Mouse (Mus musculus): ENCODE data around the gene Hus1b.
A peak's percentile ranks its signal among the peaks of the same experiment; 100 is the strongest.

Gene Hus1b

GRCm38 (mm10) chr13:30947129-30947528, 430 bp downstream of the Hus1b start:
- no peak for DNase-seq

DNA sequence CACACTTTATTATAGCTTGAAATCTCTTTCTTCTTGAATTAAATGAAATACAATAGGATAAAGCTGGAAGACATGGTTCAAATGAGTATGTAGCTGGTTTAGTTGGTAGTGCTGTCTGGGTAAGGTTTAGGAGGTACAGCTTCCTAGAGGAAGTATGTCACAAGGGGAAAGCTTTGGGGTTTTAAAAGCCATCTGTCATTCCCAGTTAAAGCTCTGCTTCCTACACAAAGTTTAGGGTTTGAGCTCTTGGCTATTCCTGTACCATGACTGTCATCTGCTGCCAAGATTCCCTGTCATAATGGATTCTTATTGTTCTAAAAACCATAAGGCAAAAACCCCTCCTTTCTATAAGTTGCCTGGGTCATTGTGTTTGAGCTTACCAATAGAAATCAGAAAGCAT, 1.8 kb downstream of the Hus1b start:
- no peak for DNase-seq

DNA sequence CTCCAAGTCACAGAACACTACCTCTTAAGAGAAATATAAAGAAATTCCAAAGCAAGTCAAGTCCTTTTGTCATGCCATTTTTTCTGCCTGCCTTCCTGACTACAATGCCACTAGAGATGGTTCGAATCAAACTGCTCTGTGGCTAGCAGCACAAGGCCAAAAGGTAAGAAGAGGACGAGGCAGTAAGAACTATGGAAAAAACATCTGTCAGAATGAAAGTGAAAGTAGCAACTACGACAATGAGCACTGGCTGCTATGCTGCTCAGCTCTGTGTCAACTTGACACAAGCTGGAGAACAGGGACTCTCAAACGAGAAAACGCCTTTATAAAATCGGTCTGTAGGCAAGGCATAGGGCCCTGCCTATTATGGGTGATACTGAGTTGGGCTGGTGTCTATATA, 14.6 kb downstream of the Hus1b start:
- no peak for DNase-seq

- no peak for DNase-seq
These were observed 15.9 kb downstream of the Hus1b start for GRCm38 (mm10) chr13:30931613-30932012.

DNA sequence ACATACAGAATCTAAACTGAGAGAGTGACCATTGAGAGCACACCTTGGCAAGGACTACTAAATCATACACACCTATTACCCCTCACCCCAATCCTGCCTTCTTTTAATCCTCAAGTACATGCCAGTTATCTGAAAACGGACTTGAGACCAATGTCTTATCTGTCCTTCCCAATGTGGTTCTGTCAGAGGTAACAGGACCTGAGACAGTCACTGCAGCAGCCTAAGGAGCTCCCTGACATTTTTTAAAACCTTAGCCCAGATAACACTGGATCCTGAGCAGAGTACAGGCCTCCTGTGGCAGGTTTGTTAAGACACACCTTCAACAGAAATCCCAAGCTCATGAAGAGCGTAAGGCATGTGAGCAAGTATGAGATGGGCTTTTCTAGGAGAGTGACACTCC, 18.4 kb downstream of the Hus1b start:
- DNase-seq: no peak

GRCm38 (mm10) chr13:30924269-30924668, 23.3 kb downstream of the Hus1b start:
- no peak for DNase-seq

DNA sequence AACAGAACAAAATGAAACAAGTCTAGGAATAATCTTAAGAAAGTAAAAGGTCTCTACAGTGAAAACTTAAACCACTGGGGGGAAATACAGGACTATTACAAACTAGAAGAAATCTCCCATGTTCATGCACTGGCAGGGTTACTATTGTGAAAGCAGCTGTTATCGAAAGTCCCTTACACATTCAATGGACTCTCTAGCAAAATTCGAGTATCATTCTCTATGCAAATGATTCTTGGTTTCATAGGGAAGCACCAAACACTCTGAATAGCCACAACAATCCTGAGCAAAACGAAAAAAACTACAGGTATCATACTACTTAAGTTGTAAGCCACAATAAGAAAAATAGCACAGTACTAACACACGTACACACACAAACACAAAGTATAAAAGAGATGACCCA, 25.6 kb downstream of the Hus1b start:
- DNase-seq: no peak

- DNase-seq: no peak
These were observed 33.8 kb downstream of the Hus1b start for GRCm38 (mm10) chr13:30913757-30914156.

GRCm38 (mm10) chr13:30913028-30913427, 34.5 kb downstream of the Hus1b start:
- DNase-seq: peak; percentile 3

GRCm38 (mm10) chr13:30911931-30912625, 35.5 kb downstream of the Hus1b start:
- no peak for DNase-seq

- DNase-seq: no peak
These were observed 36.7 kb downstream of the Hus1b start for GRCm38 (mm10) chr13:30910889-30911288.

GRCm38 (mm10) chr13:30902286-30902685, 45.3 kb downstream of the Hus1b start:
- DNase-seq: no peak

GRCm38 (mm10) chr13:30901387-30902041, 46.0 kb downstream of the Hus1b start:
- DNase-seq: no peak

Data from kidney, adult 9 months (tissue).